Mouse (Mus musculus) lung, postnatal 0 days (tissue): Measurements from ENCODE around the gene Sipa1l2.

Source experiments
- CTCF ChIP-seq: IDR thresholded peaks from 2 replicates; pipeline ENCODE4 v1.5.1; 2016; ENCODE audit warnings: antibody characterized with exemption, mild to moderate bottlenecking
- EP300 ChIP-seq: IDR thresholded peaks from 2 replicates; pipeline ENCODE4 v1.6.1; 2016; ENCODE audit warnings: antibody characterized with exemption, mild to moderate bottlenecking, control low read depth

- no peak for TF ChIP-seq CTCF
- TF ChIP-seq EP300 = no peak
Measured at GRCm38 (mm10) chr8:125509175-125509574, 60.4 kb downstream of the Sipa1l2 start.
